Mouse (Mus musculus) gastrocnemius, adult 2 months (tissue): ENCODE measurements around the gene Ctnna2. TPM values are rescaled to one million over a fixed set of nuclear protein-coding genes. Genes with fewer than 3 reads are reported as not detected.

Experiments
- DNase-seq: peaks from one replicate; pipeline ENCODE4 v3.0.0; 2022
- H3K27ac ChIP-seq: fragments of 200-600 bp; 2 replicates; pipeline ENCODE4 v1.8.1; 2022; ENCODE audit warnings: mild to moderate bottlenecking
- H3K4me3 ChIP-seq: fragments of 200-600 bp; 2 replicates; pipeline ENCODE4 v1.8.1; 2022; ENCODE audit warnings: mild to moderate bottlenecking, moderate library complexity
- CTCF ChIP-seq: fragments of 200-600 bp; IDR thresholded peaks from 2 replicates; pipeline ENCODE4 v1.8.1; 2022; ENCODE audit warnings: antibody characterized with exemption, mild to moderate bottlenecking, moderate library complexity
- intact Hi-C: fragments of 180-260 bp; cut with DNase I; formaldehyde crosslinking; loops from one replicate; pipeline ENCODE4 v1.15.1; 2025
- total RNA-seq, 2 experiments: library from RNA; stranded (reverse); gene quantifications; 2 replicates each; pipeline ENCODE4 v1.2.3; 2021

The Ctnna2 gene
- total RNA-seq, 2 experiments from 2014 or later, result not detected

DNA sequence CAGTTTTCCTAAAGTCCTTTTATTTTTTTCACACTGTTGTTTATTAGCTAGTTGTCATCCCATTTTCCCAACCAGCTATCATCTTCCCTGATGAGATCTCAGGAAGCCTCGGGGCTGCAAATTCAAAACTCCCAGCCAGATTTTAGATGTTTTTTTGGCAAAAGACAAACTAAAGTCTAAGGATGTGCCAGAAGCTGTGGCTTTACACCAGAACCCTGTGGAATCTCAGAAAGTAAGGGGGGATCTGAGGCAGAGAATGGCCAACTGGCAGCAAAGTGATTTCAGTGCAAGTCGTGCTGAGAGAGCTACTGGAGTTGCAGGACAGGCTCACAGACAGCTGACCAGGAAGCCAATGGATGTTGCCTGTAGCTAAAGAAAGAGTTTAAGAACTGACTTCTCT, 451.9 kb downstream of the Ctnna2 start:
- no peak overlapping the region for H3K27ac ChIP-seq
- TF ChIP-seq CTCF, result no peak
- H3K4me3 ChIP-seq, result peak overlapping the region; percentile 25
- DNase-seq, result no peak
- intact Hi-C loops, result no loop called here

DNA sequence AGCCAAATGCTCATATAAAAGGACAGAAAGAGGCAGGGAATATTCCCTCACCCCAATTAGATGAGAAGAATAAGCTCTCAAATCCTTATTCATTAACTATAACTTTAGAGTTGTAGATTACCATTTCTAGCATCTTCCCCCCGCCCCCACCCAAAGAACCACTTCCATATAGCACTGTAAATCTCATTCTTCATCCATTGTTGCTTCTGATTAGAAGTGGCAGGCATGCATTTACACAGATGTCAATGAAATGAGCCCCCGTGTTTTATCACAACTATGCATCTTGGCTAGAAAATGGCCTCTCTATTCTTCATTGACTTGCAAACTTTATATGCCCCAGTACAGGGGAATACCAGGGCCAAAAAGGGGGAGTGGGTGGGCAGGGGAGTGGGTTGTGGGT, 457.7 kb downstream of the Ctnna2 start:
- no peak for DNase-seq
- H3K27ac ChIP-seq, result no peak overlapping the region
- TF ChIP-seq CTCF, result no peak
- no peak overlapping the region for H3K4me3 ChIP-seq
- intact Hi-C loops, result no loop called here

DNA sequence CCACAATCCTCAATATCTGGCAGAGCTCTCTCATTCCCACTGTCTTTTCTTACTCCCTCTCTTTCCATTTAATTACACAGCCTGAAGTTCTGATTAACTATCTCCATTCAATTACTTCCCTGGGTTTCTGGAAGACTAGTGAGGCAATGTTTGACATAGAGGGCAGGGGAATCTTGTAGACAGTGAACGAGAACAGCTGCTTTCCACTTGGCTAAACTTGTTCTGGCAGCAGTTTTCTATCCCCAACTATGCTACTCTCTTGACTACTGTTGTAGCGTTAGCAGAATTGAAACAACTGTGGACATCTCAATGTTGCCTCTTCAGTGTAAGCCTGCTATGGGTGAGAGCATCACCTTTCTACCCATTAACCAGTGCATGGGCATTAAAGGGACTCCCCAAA, 463.0 kb downstream of the Ctnna2 start:
- H3K4me3 ChIP-seq, result no peak overlapping the region
- TF ChIP-seq CTCF, result no peak
- DNase-seq, result no peak
- intact Hi-C loops, result no loop called here
- H3K27ac ChIP-seq, result no peak overlapping the region

DNA sequence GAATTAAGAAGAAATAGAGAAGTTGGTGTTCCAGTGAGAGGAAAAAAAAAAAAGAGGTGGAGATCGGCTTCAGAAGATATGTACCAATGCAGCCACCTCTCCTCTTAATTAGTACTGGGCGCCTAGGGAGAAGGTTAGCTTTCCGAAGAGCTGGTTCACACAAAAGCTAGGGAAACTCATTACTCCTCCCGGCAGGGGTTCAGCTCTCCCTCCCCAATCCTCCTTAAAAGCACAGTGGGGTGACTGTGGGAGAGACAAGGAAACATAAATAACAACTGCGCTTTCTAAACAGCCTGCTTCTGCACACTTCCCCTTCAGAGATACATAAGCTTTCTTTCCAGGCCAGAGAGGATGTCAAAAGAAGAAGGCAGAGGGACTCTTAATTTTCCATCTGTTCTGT, 467.7 kb downstream of the Ctnna2 start:
- no peak for TF ChIP-seq CTCF
- intact Hi-C loops, result no loop called here
- no peak overlapping the region for H3K27ac ChIP-seq
- H3K4me3 ChIP-seq, result no peak overlapping the region
- no peak for DNase-seq

DNA sequence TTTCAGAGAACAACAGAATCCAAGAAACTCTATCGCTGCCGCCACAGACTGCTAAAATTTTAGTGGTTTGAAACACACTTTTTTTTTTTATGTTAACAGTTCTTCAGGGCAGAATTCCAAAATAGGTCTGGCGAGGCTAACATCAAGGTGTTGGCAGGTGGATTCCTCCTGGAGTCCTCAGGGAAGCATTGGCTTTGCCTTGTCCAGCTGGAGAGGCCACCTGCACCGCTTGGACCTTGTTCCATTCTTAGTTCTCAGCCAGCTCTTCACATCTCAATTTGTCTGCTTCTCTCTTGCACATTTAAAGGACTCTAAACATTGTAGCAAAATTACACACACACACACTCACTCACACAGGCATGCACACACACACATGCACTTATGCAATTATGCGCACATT, 487.8 kb downstream of the Ctnna2 start:
- TF ChIP-seq CTCF, result no peak
- H3K4me3 ChIP-seq, result no peak overlapping the region
- no peak for DNase-seq
- intact Hi-C loops, result no loop called here
- H3K27ac ChIP-seq, result no peak overlapping the region

DNA sequence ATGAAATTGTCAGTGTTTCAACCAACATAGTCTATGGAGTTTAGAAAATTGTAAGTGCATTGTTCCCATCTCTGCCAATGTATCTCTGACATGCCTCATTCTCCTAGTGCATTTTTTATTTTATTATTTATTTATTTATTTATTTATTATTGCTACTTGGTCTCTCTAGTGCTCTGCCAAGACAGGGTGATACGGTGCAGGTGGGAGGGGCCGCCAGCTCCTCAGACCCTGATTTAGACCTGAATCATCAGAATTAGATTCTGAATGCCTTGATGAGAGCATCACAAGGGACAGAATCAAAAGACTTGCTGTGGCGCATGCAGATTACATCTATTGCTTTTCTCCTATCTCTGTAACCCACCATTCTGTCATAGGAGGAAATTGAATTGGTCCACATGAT, 492.8 kb downstream of the Ctnna2 start:
- intact Hi-C loops, result no loop called here
- TF ChIP-seq CTCF, result no peak
- no peak for DNase-seq

DNA sequence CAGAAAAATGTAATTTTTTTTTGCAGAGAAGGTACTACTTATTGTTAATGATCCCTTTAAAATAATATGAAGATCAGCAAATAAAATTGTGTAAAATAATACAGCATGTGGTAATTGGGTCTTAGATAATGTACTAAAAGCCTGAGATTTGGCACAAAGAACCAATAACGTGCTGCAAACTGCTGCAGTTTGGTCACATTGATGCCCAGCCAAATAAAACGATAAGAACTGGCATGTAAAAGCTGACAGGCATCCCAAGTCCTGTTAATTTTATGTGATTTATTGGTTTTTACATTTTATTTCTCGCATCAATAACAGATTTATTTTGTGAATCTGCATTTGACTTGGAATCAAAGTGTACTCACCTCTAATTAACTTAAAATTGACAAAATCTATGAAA, 497.4 kb downstream of the Ctnna2 start:
- no peak for DNase-seq
- no peak overlapping the region for H3K27ac ChIP-seq
- no peak overlapping the region for H3K4me3 ChIP-seq
- TF ChIP-seq CTCF, result no peak
- intact Hi-C loops, result no loop called here

More for the DNA sequence above, 492.8 kb downstream of the Ctnna2 start:
- Histone ChIP-seq H3K27ac (no peak overlapping the region), H3K4me3 (no peak overlapping the region)

DNA sequence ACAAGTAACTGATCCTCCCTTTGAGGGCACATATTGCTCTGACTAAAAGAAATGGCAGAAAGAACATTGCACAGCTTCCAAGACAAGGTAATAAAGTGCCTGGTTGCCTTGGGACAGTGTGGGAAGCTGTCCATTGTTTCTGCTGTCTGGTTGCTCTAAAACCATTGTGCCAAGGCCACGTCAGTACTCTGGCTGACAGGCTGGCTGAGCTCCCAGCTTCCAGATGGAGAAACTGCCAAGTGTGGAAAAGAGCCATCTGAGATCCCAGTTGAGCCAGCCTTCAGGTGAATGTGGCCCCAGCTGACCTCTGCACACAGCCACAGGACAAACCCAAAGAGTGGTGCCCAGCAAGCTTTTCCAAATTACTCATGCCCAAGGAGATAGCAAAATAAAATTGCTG, 504.1 kb downstream of the Ctnna2 start:
- intact Hi-C loops, result no loop called here
- Histone ChIP-seq H3K4me3 (no peak overlapping the region), H3K27ac (no peak overlapping the region)
- DNase-seq, result peak; percentile 42
- no peak for TF ChIP-seq CTCF

DNA sequence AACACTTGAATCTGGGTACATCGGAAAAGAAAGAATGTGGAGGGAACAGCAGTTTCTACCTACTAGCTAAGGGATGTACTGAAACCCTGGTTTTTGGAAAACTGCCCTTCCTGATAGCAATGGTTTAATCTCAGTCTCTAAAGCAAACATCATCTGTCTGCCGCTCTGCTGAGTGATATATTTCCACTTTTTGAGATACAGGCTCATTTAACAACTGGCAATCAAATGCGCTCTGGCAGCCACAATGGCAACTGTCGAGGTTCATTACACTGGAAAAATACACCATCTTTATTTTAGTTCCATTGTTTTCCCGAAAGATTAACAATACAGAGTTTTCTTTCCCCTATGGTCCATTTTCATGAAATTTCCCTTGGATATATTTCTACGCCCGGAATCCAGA, 506.2 kb downstream of the Ctnna2 start:
- no peak for DNase-seq
- intact Hi-C loops, result no loop called here
- no peak for TF ChIP-seq CTCF
- no peak overlapping the region for H3K4me3 ChIP-seq
- no peak overlapping the region for H3K27ac ChIP-seq

DNA sequence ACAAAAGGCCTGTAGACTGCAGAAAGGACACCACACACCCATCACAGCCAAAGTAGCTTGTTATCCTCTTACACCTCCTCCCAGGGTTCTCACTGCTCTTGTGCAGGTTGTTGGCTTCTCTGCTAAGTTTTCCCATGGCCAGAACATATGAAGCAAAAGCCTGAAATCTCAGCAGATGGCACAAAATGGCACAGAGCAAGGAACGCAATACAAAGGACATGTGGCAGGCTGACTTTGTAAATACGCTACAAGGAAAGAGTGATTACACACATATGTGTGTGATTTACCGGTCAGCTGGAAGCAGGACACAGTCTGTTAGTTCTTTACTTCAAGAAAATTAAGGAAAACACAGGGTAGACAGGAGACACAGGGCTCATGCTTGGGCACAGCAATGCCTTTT, 511.4 kb downstream of the Ctnna2 start:
- no peak for TF ChIP-seq CTCF
- Histone ChIP-seq H3K27ac (no peak overlapping the region), H3K4me3 (no peak overlapping the region)
- DNase-seq, result no peak
- intact Hi-C loops, result no loop called here

DNA sequence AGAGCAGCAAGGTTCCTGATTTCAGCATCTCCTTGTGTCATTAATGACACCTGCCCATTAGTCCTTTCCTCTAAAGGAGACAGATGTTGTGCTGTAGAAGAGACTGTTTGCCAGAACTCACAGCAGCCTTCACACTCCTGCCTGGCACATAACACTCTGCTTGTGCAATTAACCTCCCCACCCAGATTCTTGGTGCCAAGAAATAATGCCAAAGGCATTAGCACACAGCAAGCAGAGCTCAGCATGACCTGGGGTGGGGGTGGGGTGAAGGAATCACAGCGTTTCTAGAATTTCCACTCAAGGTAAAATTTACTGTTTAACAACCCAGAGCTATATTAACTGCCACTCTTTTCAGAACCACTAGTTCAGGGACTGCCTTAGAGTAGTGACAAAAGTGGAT, 516.8 kb downstream of the Ctnna2 start:
- DNase-seq, result no peak
- intact Hi-C loops, result no loop called here
- H3K27ac ChIP-seq, result no peak overlapping the region
- no peak for TF ChIP-seq CTCF
- no peak overlapping the region for H3K4me3 ChIP-seq

DNA sequence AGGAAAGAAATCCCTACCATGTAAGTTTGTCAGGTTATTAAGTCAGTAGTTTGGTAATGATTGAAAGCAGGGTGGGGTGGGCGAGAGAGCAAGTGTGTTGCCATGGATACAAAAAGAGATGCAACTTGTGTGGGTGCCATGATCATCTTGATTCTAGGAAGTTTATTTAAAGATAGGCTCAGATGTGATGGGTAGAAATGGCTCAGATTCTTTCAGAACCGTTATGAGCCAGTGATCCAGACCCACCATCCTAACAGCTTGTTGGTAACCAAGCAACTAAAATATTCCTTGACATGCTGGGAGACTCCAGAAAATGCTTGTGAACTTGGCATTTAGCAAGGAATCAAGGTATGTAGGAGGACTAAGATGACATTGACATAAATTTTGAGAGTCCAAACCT, 521.6 kb downstream of the Ctnna2 start:
- TF ChIP-seq CTCF, result no peak
- H3K4me3 ChIP-seq, result no peak overlapping the region
- intact Hi-C loops, result no loop called here
- no peak for DNase-seq
- no peak overlapping the region for H3K27ac ChIP-seq

DNA sequence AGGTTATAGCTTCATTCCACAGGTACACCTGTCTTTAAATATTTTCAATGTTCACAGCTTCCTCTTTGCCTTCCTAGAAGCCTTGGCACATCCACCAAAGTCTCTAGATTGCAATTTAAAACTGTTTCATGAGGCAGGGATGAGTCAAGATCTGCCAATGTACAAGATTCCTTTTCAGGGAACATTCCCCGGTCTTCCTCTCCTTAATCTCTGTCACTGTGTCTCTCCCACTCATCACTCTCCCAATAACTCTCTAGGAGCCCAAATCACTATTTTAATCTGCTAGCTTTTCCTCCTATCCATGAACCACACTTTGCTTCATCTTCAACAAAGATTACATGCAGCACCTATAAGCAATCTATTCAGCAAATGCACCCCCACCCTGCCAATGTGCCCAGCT, 532.6 kb downstream of the Ctnna2 start:
- Histone ChIP-seq H3K27ac (no peak overlapping the region), H3K4me3 (no peak overlapping the region)
- DNase-seq, result no peak
- no peak for TF ChIP-seq CTCF
- intact Hi-C loops, result no loop called here

DNA sequence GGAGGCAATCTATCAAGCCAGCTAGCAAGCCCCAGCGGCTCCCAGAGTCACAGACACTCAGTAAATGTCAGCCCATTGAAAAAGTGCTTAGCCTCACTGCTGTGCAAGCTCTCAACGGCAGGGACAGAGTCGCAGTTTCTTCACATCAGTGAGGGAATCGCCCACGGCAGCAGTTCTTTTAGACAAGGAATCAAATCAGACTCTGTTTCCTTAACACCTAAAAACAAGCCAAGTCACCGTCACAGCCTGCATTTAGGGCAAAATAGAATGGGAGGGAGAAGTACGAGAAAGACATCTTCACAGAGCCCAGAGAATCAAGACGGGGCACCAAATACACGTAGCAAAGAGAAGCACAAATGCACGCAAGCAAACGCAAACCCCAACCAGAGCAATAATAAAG, 535.6 kb downstream of the Ctnna2 start:
- Histone ChIP-seq H3K27ac (no peak overlapping the region), H3K4me3 (no peak overlapping the region)
- no peak for DNase-seq
- no peak for TF ChIP-seq CTCF
- intact Hi-C loops, result no loop called here

DNA sequence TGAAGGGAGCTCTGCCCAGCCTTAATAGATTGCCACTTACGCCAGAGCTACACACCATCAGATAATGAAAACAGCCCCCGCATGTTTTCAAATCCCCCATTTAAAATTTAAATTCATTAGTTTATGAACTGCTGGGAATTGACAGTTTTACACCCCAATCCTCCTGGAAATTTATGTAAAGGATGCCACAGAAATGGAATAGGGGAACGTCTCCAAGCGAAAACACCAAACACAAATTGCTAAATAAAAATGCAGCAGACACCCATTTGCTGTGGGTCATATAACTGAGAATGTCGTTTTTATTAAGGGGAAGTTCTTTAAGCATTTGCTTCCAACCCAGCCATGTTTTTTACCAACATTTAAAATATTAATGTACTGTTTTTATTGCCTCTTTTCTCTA, 538.4 kb downstream of the Ctnna2 start:
- no peak overlapping the region for H3K4me3 ChIP-seq
- no peak for TF ChIP-seq CTCF
- DNase-seq, result no peak
- no peak overlapping the region for H3K27ac ChIP-seq
- intact Hi-C loops, result no loop called here
